Mouse (Mus musculus): Measurements from ENCODE around the gene Stoml1. TPM values are rescaled to one million over a fixed set of nuclear protein-coding genes. Genes with fewer than 3 reads are reported as not detected.

Gene Stoml1
- total and polyA plus RNA-seq, 3 experiments = 9.2 to 23.4 (median 9.6) TPM

GRCm38 (mm10) chr9:58274101-58274604 lies 21.2 kb downstream of the Stoml1 start:
- Histone ChIP-seq H3K79me2 (replicated peaks; ENCODE audit: control insufficient read depth, insufficient read depth, low read length) (no peaks in the 10 kb centered on the region), H3K4me1 (ENCODE audit: control insufficient read depth, insufficient read depth, low read length) (peaks cover 10% of the 10 kb centered on the region), H3K27ac (peak overlapping the region; percentile 87), H3K4me3 (no peak overlapping the region), H3K36me3 (ENCODE audit: control insufficient read depth, insufficient read depth, low read length) (peaks cover 5% of the 10 kb centered on the region; the same call in 1 of the 2 replicates), H3K9ac (ENCODE audit: low read depth, low read length) (no peak overlapping the region), H3K27me3 (ENCODE audit: control insufficient read depth, insufficient read depth, low read length) (no peaks in the 10 kb centered on the region)
- 85% methylated on average over 7 of the region's 7 CpGs for WGBS
- intact Hi-C loops (cut with DNase I) = no loop called here
- no peak for TF ChIP-seq EP300 (IDR thresholded peaks at IDR 0.05; ENCODE audit: insufficient read depth, low read depth, low read length)
- DNase-seq = no peak

- intact Hi-C loops (cut with DNase I) = no loop called here
- H3K27me3 ChIP-seq (ENCODE audit: control insufficient read depth, insufficient read depth, low read length) = no peaks in the 10 kb centered on the region
- H3K27ac ChIP-seq = peak overlapping the region; percentile 87
- no peak for TF ChIP-seq EP300 (IDR thresholded peaks at IDR 0.05; ENCODE audit: insufficient read depth, low read depth, low read length)
- TF ChIP-seq CTCF (IDR thresholded peaks at IDR 0.05) = no peak
- no peak for TF ChIP-seq POLR2A (IDR thresholded peaks at IDR 0.05; ENCODE audit: insufficient read depth, low read depth, low read length)
- H3K4me1 ChIP-seq (ENCODE audit: control insufficient read depth, insufficient read depth, low read length) = peaks cover 10% of the 10 kb centered on the region
- H3K79me2 ChIP-seq (replicated peaks; ENCODE audit: control insufficient read depth, insufficient read depth, low read length) = no peaks in the 10 kb centered on the region
- no peak overlapping the region for H3K4me3 ChIP-seq
- H3K36me3 ChIP-seq (ENCODE audit: control insufficient read depth, insufficient read depth, low read length) = peaks cover 5% of the 10 kb centered on the region; the same call in 1 of the 2 replicates
- WGBS = 35% methylated on average over 3 of the region's 3 CpGs
- no peak overlapping the region for H3K9ac ChIP-seq (ENCODE audit: low read depth, low read length)
- no peak for DNase-seq
Measured at GRCm38 (mm10) chr9:58274626-58275025, 21.7 kb downstream of the Stoml1 start.

GRCm38 (mm10) chr9:58275115-58275774 lies 22.3 kb downstream of the Stoml1 start:
- intact Hi-C loops (cut with DNase I) = no loop called here
- 4% methylated on average over 8 of the region's 8 CpGs for WGBS
- H3K4me3 ChIP-seq = peak overlapping the region; percentile 11; the same call in 1 of the 2 replicates

DNA sequence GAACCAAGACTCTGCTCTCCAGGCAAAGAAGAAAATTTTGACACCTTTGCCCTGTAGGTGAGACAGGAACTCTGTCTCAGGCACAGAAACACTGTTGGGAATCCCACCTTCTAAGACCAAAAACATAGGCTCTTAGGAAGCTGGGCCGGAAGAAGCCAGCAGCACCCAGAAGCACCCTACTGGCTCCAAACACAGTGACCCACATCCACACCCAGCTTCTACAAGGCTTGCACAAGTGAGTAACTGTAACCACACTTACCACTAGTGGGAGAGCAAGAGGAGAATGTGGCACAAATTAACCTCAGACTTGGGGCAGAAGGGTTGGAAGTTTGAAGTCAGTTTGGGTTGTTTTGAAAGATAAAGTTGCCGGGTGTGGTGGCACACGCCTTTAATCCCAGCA lies 22.8 kb downstream of the Stoml1 start:
- Histone ChIP-seq H3K36me3 (ENCODE audit: control insufficient read depth, insufficient read depth, low read length) (peaks cover 5% of the 10 kb centered on the region; the same call in 1 of the 2 replicates), H3K4me1 (ENCODE audit: control insufficient read depth, insufficient read depth, low read length) (peaks cover 15% of the 10 kb centered on the region), H3K4me3 (no peak overlapping the region; the same call in 1 of the 2 replicates), H3K9ac (ENCODE audit: low read depth, low read length) (peak overlapping the region; percentile 7), H3K27me3 (ENCODE audit: control insufficient read depth, insufficient read depth, low read length) (no peaks in the 10 kb centered on the region), H3K79me2 (replicated peaks; ENCODE audit: control insufficient read depth, insufficient read depth, low read length) (no peaks in the 10 kb centered on the region), H3K27ac (peak overlapping the region; percentile 87)
- 57% methylated on average over 3 of the region's 3 CpGs for WGBS
- intact Hi-C loops (cut with DNase I) = no loop called here
- no peak for DNase-seq
- TF ChIP-seq EP300 (IDR thresholded peaks at IDR 0.05; ENCODE audit: insufficient read depth, low read depth, low read length) = no peak
- TF ChIP-seq CTCF (IDR thresholded peaks at IDR 0.05) = no peak
- TF ChIP-seq POLR2A (IDR thresholded peaks at IDR 0.05; ENCODE audit: insufficient read depth, low read depth, low read length) = no peak

More at GRCm38 (mm10) chr9:58275115-58275774, 22.3 kb downstream of the Stoml1 start:
- TF ChIP-seq EP300 (IDR thresholded peaks at IDR 0.05; ENCODE audit: insufficient read depth, low read depth, low read length) (0 out of 2 replicates have a peak, but pooled peaks have one; percentile 16), CTCF (IDR thresholded peaks at IDR 0.05) (no peak), POLR2A (IDR thresholded peaks at IDR 0.05; ENCODE audit: insufficient read depth, low read depth, low read length) (peak; percentile 54; the same call in 1 of the 2 replicates)
- Histone ChIP-seq H3K36me3 (ENCODE audit: control insufficient read depth, insufficient read depth, low read length) (peaks cover 5% of the 10 kb centered on the region; the same call in 1 of the 2 replicates), H3K27me3 (ENCODE audit: control insufficient read depth, insufficient read depth, low read length) (no peaks in the 10 kb centered on the region), H3K79me2 (replicated peaks; ENCODE audit: control insufficient read depth, insufficient read depth, low read length) (no peaks in the 10 kb centered on the region), H3K4me1 (ENCODE audit: control insufficient read depth, insufficient read depth, low read length) (peaks cover 11% of the 10 kb centered on the region), H3K27ac (peak overlapping the region; percentile 87), H3K9ac (ENCODE audit: low read depth, low read length) (peak overlapping the region; percentile 7)
- peak; percentile 44 to 56 for DNase-seq

DNA sequence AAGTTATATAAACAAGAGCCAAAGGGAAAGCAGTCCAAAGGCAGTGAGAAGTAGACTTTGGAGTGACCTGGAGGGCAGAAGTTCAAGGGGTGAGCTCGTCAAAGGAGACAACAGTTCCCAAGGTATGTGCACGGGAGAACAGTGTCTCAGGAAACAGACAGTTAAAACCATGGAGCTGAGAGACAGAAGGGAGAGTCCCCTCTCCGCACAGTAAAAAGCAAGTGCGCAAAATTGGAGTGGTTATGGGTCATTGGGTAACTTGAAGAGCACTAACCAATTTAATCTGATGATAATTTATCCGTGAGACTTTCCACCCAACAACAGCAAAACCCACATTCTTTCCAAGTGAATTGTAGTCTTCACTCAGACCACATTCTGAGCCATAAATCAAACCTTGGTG lies 23.4 kb downstream of the Stoml1 start:
- Histone ChIP-seq H3K9ac (ENCODE audit: low read depth, low read length) (no peak overlapping the region), H3K79me2 (replicated peaks; ENCODE audit: control insufficient read depth, insufficient read depth, low read length) (no peaks in the 10 kb centered on the region), H3K4me1 (ENCODE audit: control insufficient read depth, insufficient read depth, low read length) (peaks cover 15% of the 10 kb centered on the region), H3K27me3 (ENCODE audit: control insufficient read depth, insufficient read depth, low read length) (no peaks in the 10 kb centered on the region), H3K4me3 (no peak overlapping the region), H3K27ac (peak overlapping the region; percentile 87; the same call in 1 of the 2 replicates), H3K36me3 (ENCODE audit: control insufficient read depth, insufficient read depth, low read length) (peaks cover 5% of the 10 kb centered on the region; the same call in 1 of the 2 replicates)
- intact Hi-C loops (cut with DNase I) = no loop called here
- WGBS = 78% methylated on average over 5 of the region's 5 CpGs
- no peak for TF ChIP-seq CTCF (IDR thresholded peaks at IDR 0.05)
- TF ChIP-seq POLR2A (IDR thresholded peaks at IDR 0.05; ENCODE audit: insufficient read depth, low read depth, low read length) = no peak
- no peak for TF ChIP-seq EP300 (IDR thresholded peaks at IDR 0.05; ENCODE audit: insufficient read depth, low read depth, low read length)
- DNase-seq = no peak

- Histone ChIP-seq H3K36me3 (ENCODE audit: control insufficient read depth, insufficient read depth, low read length) (peaks cover 5% of the 10 kb centered on the region; the same call in 1 of the 2 replicates), H3K27me3 (ENCODE audit: control insufficient read depth, insufficient read depth, low read length) (no peaks in the 10 kb centered on the region), H3K79me2 (replicated peaks; ENCODE audit: control insufficient read depth, insufficient read depth, low read length) (no peaks in the 10 kb centered on the region), H3K4me3 (no peak overlapping the region), H3K9ac (ENCODE audit: low read depth, low read length) (no peak overlapping the region), H3K4me1 (ENCODE audit: control insufficient read depth, insufficient read depth, low read length) (peaks cover 13% of the 10 kb centered on the region), H3K27ac (no peak overlapping the region)
- no peak for TF ChIP-seq EP300 (IDR thresholded peaks at IDR 0.05; ENCODE audit: insufficient read depth, low read depth, low read length)
- no peak for TF ChIP-seq POLR2A (IDR thresholded peaks at IDR 0.05; ENCODE audit: insufficient read depth, low read depth, low read length)
- TF ChIP-seq CTCF (IDR thresholded peaks at IDR 0.05) = no peak
- 93% methylated on average over 4 of the region's 4 CpGs for WGBS
- DNase-seq = no peak
- intact Hi-C loops (cut with DNase I) = no loop called here
Measured at GRCm38 (mm10) chr9:58278313-58278712, 25.3 kb downstream of the Stoml1 start.

All from heart, adult 2 months (tissue).